In the genomic region with DNA sequence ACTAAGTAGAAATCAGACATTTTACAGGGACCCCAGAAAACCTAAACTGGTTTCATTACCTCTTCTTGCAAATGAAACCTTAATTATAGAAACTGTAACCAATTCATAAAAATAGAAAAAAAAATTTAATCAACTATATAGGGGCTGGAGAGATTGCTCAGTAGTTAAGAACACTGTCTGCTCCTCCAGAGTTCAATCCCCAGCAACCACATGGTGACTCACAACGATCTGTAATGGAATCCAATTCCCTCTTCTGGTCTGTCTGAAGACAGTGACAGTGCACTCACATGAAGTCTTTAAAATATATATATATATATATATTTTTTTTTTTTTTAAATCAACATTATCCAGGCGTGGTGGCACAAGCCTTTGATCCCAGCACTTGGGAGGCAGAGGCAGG, we compare ENCODE assay signal across 8 mouse cellular contexts. TPM values are rescaled to one million over a fixed set of nuclear protein-coding genes. Genes with fewer than 3 reads are reported as not detected.
A peak's percentile ranks its signal among the peaks of the same experiment; 100 is the strongest.
DNase-seq lines count a peak whose midpoint lies in the region; ATAC-seq lines count a peak whose summit lies in the region.

No protein-coding gene starts in this region.

- H3K4me3 ChIP-seq in megakaryocyte, embryonic 14.5 days (replicated peaks) = peak overlapping the region; percentile 93
- peak overlapping the region; percentile 61 for H3K4me3 ChIP-seq in limb, embryonic 13.5 days
- peak overlapping the region; percentile 73 for H3K4me3 ChIP-seq in stomach, embryonic 15.5 days (replicated peaks)

- peaks cover 31% of the 10 kb centered on the region for H3K36me3 ChIP-seq in megakaryocyte, embryonic 14.5 days (replicated peaks; ENCODE audit: low read length)
- H3K36me3 ChIP-seq in limb, embryonic 13.5 days = peaks cover 21% of the 10 kb centered on the region
- peaks cover 17% of the 10 kb centered on the region for H3K36me3 ChIP-seq in stomach, embryonic 15.5 days

- DNase-seq in CD4-positive, CD25-positive, alpha-beta regulatory T cell, adult 2 months (ENCODE audit: low read depth, low spot score) = peak; percentile 37
- DNase-seq in gastrocnemius, postnatal 36 days = no peak
- DNase-seq in left cerebral cortex, adult 18-20 months (ENCODE audit: low spot score in 2 of 2) = no peak

- no peaks in the 10 kb centered on the region for H3K27me3 ChIP-seq in megakaryocyte, embryonic 14.5 days (replicated peaks)
- H3K27me3 ChIP-seq in limb, embryonic 13.5 days = no peaks in the 10 kb centered on the region
- no peaks in the 10 kb centered on the region for H3K27me3 ChIP-seq in stomach, embryonic 15.5 days (replicated peaks)

- H3K9ac ChIP-seq in limb, embryonic 13.5 days = peak overlapping the region; percentile 79
- H3K9ac ChIP-seq in stomach, embryonic 15.5 days = peak overlapping the region; percentile 76; the same call in 1 of the 2 replicates

- ATAC-seq in CD4-positive, CD25-positive, alpha-beta regulatory T cell, adult 4 months = no peak
- no peak for ATAC-seq in megakaryocyte, adult 5-6 weeks (ENCODE audit: poor library complexity, severe bottlenecking)
- ATAC-seq in limb, embryonic 13.5 days (ENCODE audit: low FRiP score, low read depth) = no peak
- no peak for ATAC-seq in stomach, embryonic 15.5 days (ENCODE audit: insufficient read depth, low FRiP score, low read depth)

- H3K4me2 ChIP-seq in limb, embryonic 13.5 days (replicated peaks) = peak overlapping the region; percentile 66
- peak overlapping the region; percentile 64 for H3K4me2 ChIP-seq in stomach, embryonic 15.5 days

- peaks cover 38% of the 10 kb centered on the region for H3K4me1 ChIP-seq in megakaryocyte, embryonic 14.5 days
- H3K4me1 ChIP-seq in limb, embryonic 13.5 days = peaks cover 12% of the 10 kb centered on the region
- peaks cover 11% of the 10 kb centered on the region for H3K4me1 ChIP-seq in stomach, embryonic 15.5 days

- H3K9me3 ChIP-seq in megakaryocyte, embryonic 14.5 days = peaks cover 5% of the 10 kb centered on the region
- no peaks in the 10 kb centered on the region for H3K9me3 ChIP-seq in limb, embryonic 13.5 days
- H3K9me3 ChIP-seq in stomach, embryonic 15.5 days = no peaks in the 10 kb centered on the region

- 80% methylated on average over 2 of the region's 2 CpGs for WGBS in limb, embryonic 13.5 days
- whole genome bisulfite sequencing in stomach, embryonic 15.5 days = 84% methylated on average over 2 of the region's 2 CpGs

- intact Hi-C loops in gastrocnemius, postnatal 36 days (cut with DNase I) = no loop called here

- H3K27ac ChIP-seq in limb, embryonic 13.5 days = peak overlapping the region; percentile 95
- H3K27ac ChIP-seq in stomach, embryonic 15.5 days = peak overlapping the region; percentile 99; the same call in 1 of the 2 replicates

RNA-seq across cellular contexts. Expression of a gene that starts 0.4 kb away (rescaled TPM):
- polyA plus RNA-seq in CD4-positive, CD25-positive, alpha-beta regulatory T cell, adult 4 months (2017; shearing (Covaris generic)) = 10 to 100 TPM in 1 of 2 experiments, 1 to 10 TPM in 1; 7.6 to 13.1 TPM
- 27.8 and 101 TPM in 2 replicates for polyA plus RNA-seq in megakaryocyte, embryonic 14.5 days (2012; ENCODE audit: insufficient read depth, low replicate concordance)
- 26.0 and 30.3 TPM in 2 replicates for total RNA-seq in megakaryocyte, adult 5-6 weeks (2015)
- total RNA-seq in megakaryocyte, adult 5-6 weeks (2017) = 117 and 121 TPM in 2 replicates
- polyA plus RNA-seq in limb, embryonic 13.5 days (2015; fragmentation: Nextera tagmentation; extraction: Ambion mirVana) = 26.1 and 29.2 TPM in 2 replicates
- polyA plus RNA-seq in stomach, embryonic 15.5 days (2015; fragmentation: Nextera tagmentation; extraction: Ambion mirVana) = 26.7 and 27.0 TPM in 2 replicates
- total RNA-seq in gastrocnemius, postnatal 36 days (2021) = 10 to 100 TPM; 40.7 to 44.6 TPM
- 100 to 1,000 TPM in 1 of 2 experiments, 10 to 100 TPM in 1; 81.0 to 102 TPM for total RNA-seq in left cerebral cortex, adult 18-20 months (2021)

RNA-seq across cellular contexts. Expression of a gene that starts 13.6 kb away (rescaled TPM):
- 1 to 10 TPM; 1.0 to 2.3 TPM for polyA plus RNA-seq in CD4-positive, CD25-positive, alpha-beta regulatory T cell, adult 4 months (2017; shearing (Covaris generic))
- polyA plus RNA-seq in megakaryocyte, embryonic 14.5 days (2012; ENCODE audit: insufficient read depth, low replicate concordance) = 53.8 and 168 TPM in 2 replicates
- 7.3 and 8.7 TPM in 2 replicates for total RNA-seq in megakaryocyte, adult 5-6 weeks (2015)
- total RNA-seq in megakaryocyte, adult 5-6 weeks (2017) = 3.7 and 5.4 TPM in 2 replicates
- polyA plus RNA-seq in limb, embryonic 13.5 days (2015; fragmentation: Nextera tagmentation; extraction: Ambion mirVana) = 19.0 and 19.9 TPM in 2 replicates
- 20.5 and 21.1 TPM in 2 replicates for polyA plus RNA-seq in stomach, embryonic 15.5 days (2015; fragmentation: Nextera tagmentation; extraction: Ambion mirVana)
- total RNA-seq in gastrocnemius, postnatal 36 days (2021) = 10 to 100 TPM; 12.2 to 15.1 TPM
- 10 to 100 TPM; 38.0 to 39.7 TPM for total RNA-seq in left cerebral cortex, adult 18-20 months (2021)

RNA-seq across cellular contexts. Expression of a gene that starts 21.2 kb away (rescaled TPM):
- polyA plus RNA-seq in CD4-positive, CD25-positive, alpha-beta regulatory T cell, adult 4 months (2017; shearing (Covaris generic)) = 1 to 10 TPM in 1 of 2 experiments, not detected in 1; 1.2 TPM
- 1,043 and 5,254 TPM in 2 replicates for polyA plus RNA-seq in megakaryocyte, embryonic 14.5 days (2012; ENCODE audit: insufficient read depth, low replicate concordance)
- 1.5 and 3.3 TPM in 2 replicates for total RNA-seq in megakaryocyte, adult 5-6 weeks (2015)
- 1.1 and 3.0 TPM in 2 replicates for total RNA-seq in megakaryocyte, adult 5-6 weeks (2017)
- 5.0 and 5.1 TPM in 2 replicates for polyA plus RNA-seq in limb, embryonic 13.5 days (2015; fragmentation: Nextera tagmentation; extraction: Ambion mirVana)
- 6.7 and 7.4 TPM in 2 replicates for polyA plus RNA-seq in stomach, embryonic 15.5 days (2015; fragmentation: Nextera tagmentation; extraction: Ambion mirVana)
- total RNA-seq in gastrocnemius, postnatal 36 days (2021) = 1 to 10 TPM; 1.4 to 2.2 TPM
- total RNA-seq in left cerebral cortex, adult 18-20 months (2021) = 10 to 100 TPM in 1 of 2 experiments, 1 to 10 TPM in 1; 7.5 to 11.8 TPM

RNA-seq across cellular contexts. Expression of a gene that starts 27.7 kb away (rescaled TPM):
- not detected for polyA plus RNA-seq in CD4-positive, CD25-positive, alpha-beta regulatory T cell, adult 4 months (2017; shearing (Covaris generic))
- polyA plus RNA-seq in megakaryocyte, embryonic 14.5 days (2012; ENCODE audit: insufficient read depth, low replicate concordance) = 2.0 and 6.6 TPM in 2 replicates
- 49.8 TPM in 2 replicates for total RNA-seq in megakaryocyte, adult 5-6 weeks (2015)
- total RNA-seq in megakaryocyte, adult 5-6 weeks (2017) = 13.6 and 22.2 TPM in 2 replicates
- polyA plus RNA-seq in limb, embryonic 13.5 days (2015; fragmentation: Nextera tagmentation; extraction: Ambion mirVana) = 1.9 and 2.4 TPM in 2 replicates
- 3.7 and 4.1 TPM in 2 replicates for polyA plus RNA-seq in stomach, embryonic 15.5 days (2015; fragmentation: Nextera tagmentation; extraction: Ambion mirVana)
- total RNA-seq in gastrocnemius, postnatal 36 days (2021) = 1 to 10 TPM; 1.7 to 1.8 TPM
- 1 to 10 TPM; 1.2 to 2.4 TPM for total RNA-seq in left cerebral cortex, adult 18-20 months (2021)

RNA-seq across cellular contexts. Expression of a gene that starts 43.1 kb away (rescaled TPM):
- polyA plus RNA-seq in CD4-positive, CD25-positive, alpha-beta regulatory T cell, adult 4 months (2017; shearing (Covaris generic)) = under 1 TPM in 1 of 2 experiments, not detected in 1; 0.15 TPM
- polyA plus RNA-seq in megakaryocyte, embryonic 14.5 days (2012; ENCODE audit: insufficient read depth, low replicate concordance) = 0.04 TPM in 1 of 2 replicates, not detected in the other
- total RNA-seq in megakaryocyte, adult 5-6 weeks (2015) = 5.7 and 7.4 TPM in 2 replicates
- total RNA-seq in megakaryocyte, adult 5-6 weeks (2017) = 6.9 and 10.7 TPM in 2 replicates
- polyA plus RNA-seq in limb, embryonic 13.5 days (2015; fragmentation: Nextera tagmentation; extraction: Ambion mirVana) = 0.09 and 0.10 TPM in 2 replicates
- polyA plus RNA-seq in stomach, embryonic 15.5 days (2015; fragmentation: Nextera tagmentation; extraction: Ambion mirVana) = 0.28 and 0.37 TPM in 2 replicates
- under 1 TPM; 0.20 TPM for total RNA-seq in gastrocnemius, postnatal 36 days (2021)
- total RNA-seq in left cerebral cortex, adult 18-20 months (2021) = under 1 TPM; 0.58 to 0.73 TPM

Comparison
In these comparisons a context has a peak if more than half of its experiments do, and no peak if none do; other contexts are left out.
1. RNA of a gene that starts 21.2 kb away (polyA plus RNA-seq): 1,043 to 5,254 TPM in megakaryocyte, embryonic 14.5 days; 6.7 to 7.4 TPM in stomach, embryonic 15.5 days, 5.0 to 5.1 TPM in limb, embryonic 13.5 days and 1.2 TPM in CD4-positive, CD25-positive, alpha-beta regulatory T cell, adult 4 months; every median in the first group is over 100 times any median in the second.
2. Peak in every context shown above with its lines, with median percentiles within 50 percentile points of each other: H3K4me3 ChIP-seq.